In the genomic region with DNA sequence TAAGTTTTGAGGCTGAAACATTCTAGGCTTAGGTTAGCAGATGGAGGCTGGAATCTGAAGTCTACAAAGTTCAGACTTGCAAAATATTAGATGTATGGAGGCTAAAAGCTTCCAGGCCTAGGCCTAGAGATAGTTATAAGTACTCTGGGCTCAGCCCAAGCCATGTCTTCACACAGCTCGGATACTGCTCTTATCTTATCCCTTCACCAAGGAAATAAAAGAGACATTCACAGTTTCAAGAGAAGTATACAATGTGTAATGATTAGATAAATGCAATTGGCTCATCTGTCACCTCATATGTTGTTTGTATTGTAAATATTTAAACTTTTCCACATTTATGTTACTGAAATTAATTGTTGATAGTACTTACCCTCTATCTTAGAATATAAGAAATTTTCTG, we compare ENCODE assay signal across 13 mouse cellular contexts.
"Had no signal": no experiment of that assay in that cellular context is flagged by ENCODE, and none has a peak within 500 bp of the region (broad histone marks: within the 10 kb centered on the region; RNA-seq: fewer than 3 reads in every experiment).

No protein-coding gene starts in this region.

- H3K9ac ChIP-seq: midbrain, embryonic 13.5 days; midbrain, embryonic 15.5 days; neural tube, embryonic 12.5 days; stomach, embryonic 15.5 days had no signal

- H3K9me3 ChIP-seq: midbrain, embryonic 15.5 days; neural tube, embryonic 12.5 days; stomach, embryonic 15.5 days had no signal

- H3K4me1 ChIP-seq: midbrain, embryonic 13.5 days; midbrain, embryonic 15.5 days; neural tube, embryonic 12.5 days; stomach, embryonic 15.5 days had no signal

- H3K27ac ChIP-seq: macrophage; midbrain, embryonic 13.5 days; midbrain, embryonic 15.5 days; neural tube, embryonic 12.5 days; stomach, embryonic 15.5 days; stomach, postnatal 0 days had no signal

- H3K4me2 ChIP-seq: midbrain, embryonic 11.5 days; midbrain, embryonic 13.5 days; midbrain, embryonic 15.5 days; neural tube, embryonic 12.5 days; stomach, embryonic 15.5 days had no signal

- DNase-seq: lung, adult 2 months; lung, postnatal 10 days; right cerebral cortex, postnatal 14 days; thymus, adult 2 months; thymus, postnatal 25 days; thymus, postnatal 4 days had no signal

- H3K4me3 ChIP-seq: midbrain, embryonic 13.5 days; midbrain, embryonic 15.5 days; neural tube, embryonic 12.5 days; stomach, embryonic 15.5 days had no signal

- H3K36me3 ChIP-seq: midbrain, embryonic 13.5 days; midbrain, embryonic 15.5 days; neural tube, embryonic 12.5 days; stomach, embryonic 15.5 days had no signal

- ATAC-seq: midbrain, embryonic 13.5 days; midbrain, embryonic 15.5 days had no signal

- H3K27me3 ChIP-seq: midbrain, embryonic 13.5 days; midbrain, embryonic 15.5 days; neural tube, embryonic 12.5 days; stomach, embryonic 15.5 days had no signal
